Mouse (Mus musculus) T-helper 2 cell (primary cell): ENCODE data around the gene Pex16.

Experiments
- in situ Hi-C: fragments of 300-600 bp; cut with MboI, MseI; formaldehyde crosslinking; loops from one replicate; pipeline ENCODE4 v1.15.1; 2025; ENCODE audit warnings: high pct_unique_total_duplicates

Pex16 gene

GRCm38 (mm10) chr2:92374514-92374913 lies at the start of gene Pex16, which contains the start of gene Large2:
TSS of gene Pex16 (plus strand) at chr2:92374676.
TSS of gene Large2 (minus strand) at chr2:92374869.
- in situ Hi-C loops = no loop called here

- in situ Hi-C loops = no loop called here
Measured at GRCm38 (mm10) chr2:92325676-92326075, 48.8 kb upstream of the Pex16 start.

- in situ Hi-C loops = no loop called here
Measured at GRCm38 (mm10) chr2:92326221-92326620, 48.3 kb upstream of the Pex16 start.

- in situ Hi-C loops = no loop called here
Measured at GRCm38 (mm10) chr2:92327601-92328000, 46.9 kb upstream of the Pex16 start.

- in situ Hi-C loops = no loop called here
Measured at GRCm38 (mm10) chr2:92328206-92328605, 46.3 kb upstream of the Pex16 start.

- in situ Hi-C loops = loop anchor here (5.0 kb wide), 1 partner anchor 164 kb away; no protein-coding TSS in a partner anchor
Measured at GRCm38 (mm10) chr2:92330840-92331239, 43.6 kb upstream of the Pex16 start.

GRCm38 (mm10) chr2:92331410-92331809 lies 43.1 kb upstream of the Pex16 start:
- in situ Hi-C loops = loop anchor here (5.0 kb wide), 1 partner anchor 164 kb away; no protein-coding TSS in a partner anchor

GRCm38 (mm10) chr2:92331871-92332270 lies 42.6 kb upstream of the Pex16 start:
- in situ Hi-C loops = loop anchor here (5.0 kb wide), 1 partner anchor 165 kb away; no protein-coding TSS in a partner anchor

- in situ Hi-C loops = no loop called here
Measured at GRCm38 (mm10) chr2:92342418-92342817, 32.1 kb upstream of the Pex16 start.

GRCm38 (mm10) chr2:92347191-92347590 lies 27.3 kb upstream of the Pex16 start:
- in situ Hi-C loops = no loop called here

- in situ Hi-C loops = no loop called here
Measured at GRCm38 (mm10) chr2:92349589-92350425, 24.7 kb upstream of the Pex16 start.

GRCm38 (mm10) chr2:92350686-92351085 lies 23.8 kb upstream of the Pex16 start:
- in situ Hi-C loops = no loop called here

- in situ Hi-C loops = no loop called here
Measured at GRCm38 (mm10) chr2:92353402-92353801, 21.1 kb upstream of the Pex16 start.

- in situ Hi-C loops = no loop called here
Measured at GRCm38 (mm10) chr2:92354224-92354623, 20.3 kb upstream of the Pex16 start.

GRCm38 (mm10) chr2:92359301-92359700 lies 15.2 kb upstream of the Pex16 start:
- in situ Hi-C loops = no loop called here

GRCm38 (mm10) chr2:92360186-92360823 lies 14.2 kb upstream of the Pex16 start:
- in situ Hi-C loops = no loop called here

GRCm38 (mm10) chr2:92360893-92361292 lies 13.6 kb upstream of the Pex16 start:
- in situ Hi-C loops = no loop called here

- in situ Hi-C loops = no loop called here
Measured at GRCm38 (mm10) chr2:92361795-92362194, 12.7 kb upstream of the Pex16 start.

GRCm38 (mm10) chr2:92362571-92363228 lies 11.8 kb upstream of the Pex16 start:
- in situ Hi-C loops = no loop called here

GRCm38 (mm10) chr2:92364086-92364485 lies 10.4 kb upstream of the Pex16 start:
- in situ Hi-C loops = no loop called here

GRCm38 (mm10) chr2:92365568-92365967 lies 8.9 kb upstream of the Pex16 start:
- in situ Hi-C loops = no loop called here

- in situ Hi-C loops = no loop called here
Measured at GRCm38 (mm10) chr2:92367383-92368029, 7.0 kb upstream of the Pex16 start.
